Mouse (Mus musculus): ENCODE data around the gene Adgrg5.
A peak's percentile ranks its signal among the peaks of the same experiment; 100 is the strongest.

Adgrg5 gene

GRCm38 (mm10) chr8:94923405-94923804 is at the start of gene Adgrg5:
Adgrg5 (plus strand) TSS chr8:94923694.
- no peak for DNase-seq

- peak; percentile 79 to 82 for DNase-seq
Observed at GRCm38 (mm10) chr8:94874358-94874757, 49.1 kb upstream of the Adgrg5 start.

- DNase-seq = peak; percentile 52 to 68
Observed at GRCm38 (mm10) chr8:94875096-94875870, 48.2 kb upstream of the Adgrg5 start.

GRCm38 (mm10) chr8:94875871-94876150 is 47.7 kb upstream of the Adgrg5 start:
- no peak for DNase-seq

DNA sequence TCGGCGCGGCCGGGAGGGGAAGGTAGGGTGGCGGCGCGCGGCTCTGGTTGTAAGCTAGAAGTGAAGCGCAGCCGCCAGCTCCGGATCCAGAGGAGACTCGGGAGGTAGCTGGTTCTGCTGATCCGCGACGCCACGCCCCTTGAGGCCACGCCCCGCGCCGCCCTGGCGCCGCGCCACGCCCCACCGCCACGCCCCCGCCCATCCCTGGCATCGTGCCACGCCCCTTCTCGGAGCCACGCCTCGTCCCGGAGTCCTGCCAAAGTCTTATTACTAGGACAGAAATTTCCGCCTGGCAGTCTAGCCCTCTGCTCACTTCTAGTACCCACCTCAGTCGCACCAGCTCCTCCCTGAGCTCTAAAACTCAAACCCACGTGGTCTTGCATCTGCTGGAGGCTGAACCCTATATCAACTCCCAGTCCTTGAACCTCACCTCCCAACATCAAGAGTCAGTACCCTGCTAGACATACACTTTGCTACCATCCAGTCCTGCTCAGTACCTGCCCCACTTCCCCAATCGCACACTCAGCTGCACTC is 47.2 kb upstream of the Adgrg5 start, which contains the start of gene Dok4:
Gene Dok4 (minus strand): TSS at position 134 of the 534 bp plus-strand sequence.
- peak; percentile 87 to 89 for DNase-seq

DNA sequence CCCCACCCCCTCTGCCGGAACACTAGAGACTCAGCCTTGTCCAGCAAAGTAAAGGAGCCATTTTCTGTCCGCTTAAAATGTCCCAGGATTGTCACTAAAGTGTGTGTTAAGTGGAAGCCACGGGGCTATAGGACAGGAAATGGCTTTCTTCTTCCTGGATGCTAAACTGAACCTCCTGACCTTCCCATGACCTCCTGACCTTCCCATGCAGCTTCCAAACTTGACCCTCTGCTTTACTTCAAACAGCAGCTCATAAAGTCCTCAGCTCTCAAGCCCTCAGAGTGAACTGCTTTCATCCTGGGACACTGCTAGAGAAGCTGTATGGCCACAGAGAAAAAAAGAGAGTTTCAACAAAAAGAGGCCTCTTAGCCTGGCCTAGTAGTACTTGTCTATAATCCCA is 46.7 kb upstream of the Adgrg5 start:
- DNase-seq = no peak

DNA sequence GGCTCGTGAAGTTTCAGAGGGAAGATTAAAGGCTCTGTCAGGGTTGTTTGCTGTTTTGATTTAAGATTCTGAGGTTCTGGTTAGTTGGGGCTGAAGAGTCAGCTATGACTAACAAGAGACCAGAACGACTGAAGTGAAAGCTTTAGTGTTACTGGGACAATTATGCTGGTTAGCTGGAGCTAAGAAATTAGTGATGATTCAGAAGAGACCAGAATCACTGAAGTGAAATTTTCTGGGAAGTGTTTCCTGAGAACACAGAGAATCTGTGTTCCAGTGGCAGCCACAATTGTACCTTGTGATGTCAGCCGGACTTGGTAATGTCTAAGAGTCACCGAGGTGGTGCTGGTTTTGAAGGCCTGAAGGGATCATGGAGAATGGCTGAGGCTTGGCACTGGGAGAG is 42.8 kb upstream of the Adgrg5 start:
- DNase-seq = no peak

GRCm38 (mm10) chr8:94888383-94889036 is 35.0 kb upstream of the Adgrg5 start:
- no peak for DNase-seq

- DNase-seq = no peak
Observed at GRCm38 (mm10) chr8:94892917-94893316, 30.6 kb upstream of the Adgrg5 start.

- DNase-seq = no peak
Observed at GRCm38 (mm10) chr8:94899262-94899661, 24.2 kb upstream of the Adgrg5 start.

DNA sequence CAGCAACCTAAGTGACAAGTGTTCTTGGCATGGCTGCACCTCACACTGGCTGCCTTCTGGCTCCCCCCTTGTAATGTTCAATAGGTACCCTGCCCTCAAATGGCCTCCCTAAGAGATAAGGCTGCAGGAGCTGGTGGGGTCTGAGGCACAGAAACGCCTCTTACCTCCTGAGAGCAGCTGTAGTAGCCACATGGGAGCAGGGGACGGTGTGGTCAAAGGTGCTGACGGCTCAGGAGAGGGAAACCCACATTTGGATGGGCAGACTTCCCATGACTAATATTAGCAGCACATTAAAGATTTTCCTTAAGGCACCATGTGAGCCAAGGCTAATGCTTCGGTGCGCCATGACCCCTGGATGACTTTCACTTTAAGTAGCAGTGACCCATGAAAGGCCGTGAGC is 22.9 kb upstream of the Adgrg5 start:
- no peak for DNase-seq

- no peak for DNase-seq
Observed at GRCm38 (mm10) chr8:94901031-94901430, 22.5 kb upstream of the Adgrg5 start.

GRCm38 (mm10) chr8:94903709-94904108 is 19.8 kb upstream of the Adgrg5 start:
- DNase-seq = no peak

DNA sequence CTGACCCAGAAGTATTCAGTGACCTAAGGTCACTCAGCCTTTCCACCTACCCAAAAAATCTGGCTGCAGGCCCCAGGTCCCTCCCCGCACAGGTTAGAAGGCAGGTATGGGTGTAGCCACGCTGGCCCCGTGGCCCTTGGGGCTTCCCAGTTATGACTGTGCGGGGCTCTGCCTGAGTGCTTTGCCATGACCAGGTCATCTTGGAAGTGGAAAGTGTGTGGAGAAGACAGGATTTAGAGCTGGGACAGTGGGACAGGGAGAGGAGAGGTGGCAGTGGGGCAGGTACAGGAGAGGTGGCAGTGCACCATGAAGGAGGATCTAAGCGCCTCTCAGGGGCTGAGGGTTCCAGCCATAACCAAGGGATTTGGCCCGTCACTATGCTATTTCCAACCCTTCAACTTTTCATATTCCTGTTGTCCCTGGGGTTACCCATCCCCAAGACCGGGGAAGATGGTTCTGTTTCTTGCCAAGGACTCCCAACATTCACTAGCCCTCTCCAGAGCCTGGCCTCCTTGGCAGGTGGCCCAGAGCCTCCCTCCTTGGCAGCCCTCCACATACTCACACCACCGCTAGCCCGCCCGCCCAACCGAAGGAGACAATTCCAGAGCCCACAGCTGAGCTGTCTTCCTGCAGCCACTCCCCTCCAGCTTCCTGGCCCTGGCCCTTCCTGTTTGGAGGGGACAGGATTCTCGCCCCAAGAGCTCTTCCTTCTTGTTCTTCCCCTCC is 18.9 kb upstream of the Adgrg5 start:
- DNase-seq = peak; percentile 92

- peak in 1 of 2 experiments; percentile 22 for DNase-seq
Observed at GRCm38 (mm10) chr8:94907591-94908300, 15.7 kb upstream of the Adgrg5 start.

- peak; percentile 89 to 94 for DNase-seq
Observed at GRCm38 (mm10) chr8:94908847-94909246, 14.6 kb upstream of the Adgrg5 start.

GRCm38 (mm10) chr8:94913061-94913660 is 10.3 kb upstream of the Adgrg5 start:
- DNase-seq = peak; percentile 75 to 80

DNA sequence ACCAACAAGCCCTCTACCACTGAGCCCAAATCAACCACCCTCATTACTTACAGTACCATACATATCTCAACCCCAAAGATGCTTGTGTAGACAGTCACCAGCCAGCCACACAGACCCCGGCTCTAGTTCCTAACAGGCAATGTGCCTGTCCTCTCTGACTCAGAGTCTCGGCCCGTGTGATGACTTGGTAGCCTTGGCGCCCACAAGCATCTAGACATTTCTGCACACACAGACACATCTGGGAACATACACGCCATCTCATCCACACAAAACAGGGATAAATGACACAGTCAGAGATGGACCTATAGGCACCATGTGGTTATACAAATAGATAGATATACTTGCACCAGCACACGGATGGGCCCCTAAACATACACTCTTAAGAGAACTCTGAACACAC is 9.2 kb upstream of the Adgrg5 start:
- DNase-seq = no peak

DNA sequence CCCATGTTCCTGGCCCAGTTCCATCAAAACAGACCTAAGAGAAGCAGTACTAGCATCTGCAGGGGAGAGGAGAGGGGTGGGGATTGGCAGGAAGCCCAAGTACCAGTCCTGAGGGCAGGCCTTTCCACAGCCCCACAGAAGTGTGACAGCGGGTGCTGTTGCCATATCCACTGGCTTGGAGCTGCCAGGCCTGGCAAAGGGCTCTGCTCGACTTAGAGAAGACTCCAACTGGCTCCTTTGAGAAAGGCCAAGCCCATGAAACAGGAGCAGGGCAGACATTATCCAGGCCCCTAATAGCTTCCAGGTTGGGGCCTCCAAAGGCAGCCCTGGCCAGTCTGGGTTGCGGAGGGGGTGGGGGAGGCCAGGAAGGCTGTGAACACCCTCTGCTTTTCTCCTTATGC is 8.8 kb upstream of the Adgrg5 start:
- peak; percentile 80 to 87 for DNase-seq

DNA sequence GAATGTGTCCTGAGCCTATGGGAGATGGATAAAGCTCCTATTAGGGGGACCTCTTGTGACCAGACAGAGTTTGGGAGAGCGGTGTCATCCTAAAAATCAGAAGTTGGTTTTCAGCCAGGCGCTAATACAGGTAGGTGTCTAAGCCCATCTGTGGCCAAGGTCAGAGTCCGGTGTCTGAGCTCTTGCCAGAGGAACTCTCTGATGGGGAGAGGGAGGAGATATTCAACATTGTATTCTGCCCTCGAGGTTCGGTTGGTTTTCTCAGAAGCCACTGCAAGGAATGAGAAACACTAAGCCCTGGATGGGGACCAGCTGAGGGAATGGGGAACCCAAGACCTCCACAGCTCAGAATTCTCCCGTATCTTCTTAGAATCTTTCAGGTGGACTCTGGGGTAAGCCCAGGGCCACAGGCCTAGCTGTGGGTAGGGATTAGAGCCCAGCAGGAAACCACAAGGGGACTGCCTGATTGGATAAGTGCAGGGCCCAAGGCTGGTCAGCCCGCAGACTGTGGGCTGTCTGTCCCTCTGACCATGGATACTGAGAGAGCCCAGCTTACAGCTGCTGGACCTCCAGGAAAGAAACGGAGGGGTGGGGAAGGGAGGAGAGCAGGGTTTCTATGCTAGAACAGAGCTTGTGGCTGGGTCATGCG is 7.1 kb upstream of the Adgrg5 start:
- no peak for DNase-seq

DNA sequence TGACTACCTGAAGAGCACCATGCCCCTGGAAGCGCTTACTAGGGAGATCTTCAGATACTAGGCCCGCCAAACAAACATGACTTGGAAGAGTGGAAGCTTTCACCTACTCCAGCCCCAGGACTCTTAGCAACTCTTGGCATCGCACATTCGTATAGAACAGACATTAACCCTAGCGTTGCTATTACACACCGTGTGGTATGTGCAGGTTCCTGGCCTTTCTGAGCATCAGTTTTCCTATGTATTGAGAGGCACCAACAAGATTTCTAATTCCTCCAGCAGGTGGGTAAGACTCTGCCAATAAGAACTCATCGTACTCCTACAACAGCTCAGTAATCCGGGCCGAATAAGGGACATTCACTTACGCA is 6.6 kb upstream of the Adgrg5 start:
- DNase-seq = no peak

GRCm38 (mm10) chr8:94917352-94917751 is 6.1 kb upstream of the Adgrg5 start:
- DNase-seq = peak; percentile 91 to 95

Measured in cerebellum, postnatal 10 days (tissue).